Mouse (Mus musculus) layer of hippocampus, adult 9-10 months (tissue): ENCODE measurements around the gene B3gnt2.
A peak's percentile ranks its signal among the peaks of the same experiment; 100 is the strongest.

Experiments used
- DNase-seq: peaks from one replicate; pipeline ENCODE4 v3.0.0; 2022; ENCODE audit warnings: low spot score

B3gnt2 gene

GRCm38 (mm10) chr11:22723096-22723495 lies 137.7 kb downstream of the B3gnt2 start:
- DNase-seq: no peak

- DNase-seq: no peak
Observed at GRCm38 (mm10) chr11:22720096-22720495, 140.7 kb downstream of the B3gnt2 start.

GRCm38 (mm10) chr11:22719570-22719969 lies 141.2 kb downstream of the B3gnt2 start:
- peak; percentile 13 for DNase-seq

GRCm38 (mm10) chr11:22718036-22718435 lies 142.7 kb downstream of the B3gnt2 start:
- no peak for DNase-seq

GRCm38 (mm10) chr11:22711327-22711726 lies 149.4 kb downstream of the B3gnt2 start:
- DNase-seq: no peak

GRCm38 (mm10) chr11:22710596-22710995 lies 150.2 kb downstream of the B3gnt2 start:
- DNase-seq: peak; percentile 30
